In genomic region chr9:21726218-21726975, GRCm38 (mm10) we compare ENCODE assay signal across 8 mouse cellular contexts. TPM values are rescaled to one million over a fixed set of nuclear protein-coding genes. Genes with fewer than 3 reads are reported as not detected.
DNase-seq lines count a peak whose midpoint lies in the region; ATAC-seq lines count a peak whose summit lies in the region.

No protein-coding gene starts in this region.

- 79% methylated on average over 14 of the region's 14 CpGs for WGBS in neural tube, embryonic 11.5 days
- 68% methylated on average over 14 of the region's 14 CpGs for WGBS in liver, embryonic 12.5 days (ENCODE audit: insufficient replicate concordance)
- WGBS in stomach, embryonic 16.5 days, result 50% methylated on average over 14 of the region's 14 CpGs

- H3K27me3 ChIP-seq in neural tube, embryonic 11.5 days (ENCODE audit: control insufficient read depth, insufficient read depth, low read length), result no peaks in the 10 kb centered on the region
- H3K27me3 ChIP-seq in liver, embryonic 12.5 days (replicated peaks), result no peaks in the 10 kb centered on the region
- H3K27me3 ChIP-seq in stomach, embryonic 16.5 days (ENCODE audit: control insufficient read depth, insufficient read depth, low read length), result no peaks in the 10 kb centered on the region

- peak; percentile 42 for DNase-seq in adrenal gland, postnatal 14 days
- DNase-seq in adrenal gland, postnatal 10 days, result no peak
- no peak for DNase-seq in neural tube, embryonic 11.5 days (ENCODE audit: low spot score)
- DNase-seq in neural tube, embryonic 10.5 days (ENCODE audit: extremely low spot score, low spot score), result no peak
- no peak for DNase-seq in kidney, postnatal 25 days

- no peaks in the 10 kb centered on the region for H3K9me3 ChIP-seq in neural tube, embryonic 11.5 days (ENCODE audit: control insufficient read depth, low read length)
- H3K9me3 ChIP-seq in liver, embryonic 12.5 days (replicated peaks), result no peaks in the 10 kb centered on the region
- no peaks in the 10 kb centered on the region for H3K9me3 ChIP-seq in stomach, embryonic 16.5 days (replicated peaks; ENCODE audit: control insufficient read depth, low read length)

- H3K4me3 ChIP-seq in neural tube, embryonic 11.5 days (ENCODE audit: low read depth, low read length), result no peak overlapping the region
- H3K4me3 ChIP-seq in liver, embryonic 12.5 days, result peak overlapping the region; percentile 82
- peak overlapping the region; percentile 73 for H3K4me3 ChIP-seq in stomach, embryonic 16.5 days (replicated peaks; ENCODE audit: low read length)

- peaks cover 11% of the 10 kb centered on the region for H3K36me3 ChIP-seq in neural tube, embryonic 11.5 days (ENCODE audit: control insufficient read depth, insufficient read depth, low read length)
- H3K36me3 ChIP-seq in liver, embryonic 12.5 days, result peaks cover 55% of the 10 kb centered on the region
- H3K36me3 ChIP-seq in stomach, embryonic 16.5 days (ENCODE audit: control insufficient read depth, insufficient read depth, low read length), result no peaks in the 10 kb centered on the region; the same call in 1 of the 2 replicates

- peak overlapping the region; percentile 31; the same call in 1 of the 2 replicates for H3K4me2 ChIP-seq in neural tube, embryonic 11.5 days (ENCODE audit: low read depth)
- peak overlapping the region; percentile 96 for H3K4me2 ChIP-seq in liver, embryonic 12.5 days
- peak overlapping the region; percentile 79 for H3K4me2 ChIP-seq in stomach, embryonic 16.5 days (ENCODE audit: low read depth, low read length)

- H3K4me1 ChIP-seq in neural tube, embryonic 11.5 days (ENCODE audit: control insufficient read depth, insufficient read depth, low read length), result peaks cover 13% of the 10 kb centered on the region
- peaks cover 73% of the 10 kb centered on the region for H3K4me1 ChIP-seq in liver, embryonic 12.5 days
- peaks cover 43% of the 10 kb centered on the region for H3K4me1 ChIP-seq in stomach, embryonic 16.5 days (ENCODE audit: control insufficient read depth, insufficient read depth, low read length)

- no peak overlapping the region for H3K27ac ChIP-seq in neural tube, embryonic 11.5 days (ENCODE audit: low read depth, low read length)
- peak overlapping the region; percentile 78 for H3K27ac ChIP-seq in liver, embryonic 12.5 days
- H3K27ac ChIP-seq in stomach, embryonic 16.5 days (ENCODE audit: low read length), result peak overlapping the region; percentile 32; the same call in 1 of the 2 replicates

- H3K9ac ChIP-seq in neural tube, embryonic 11.5 days (ENCODE audit: low read length), result no peak overlapping the region
- peak overlapping the region; percentile 83 for H3K9ac ChIP-seq in liver, embryonic 12.5 days
- peak overlapping the region; percentile 64 for H3K9ac ChIP-seq in stomach, embryonic 16.5 days (ENCODE audit: low read length)

- no peak for ATAC-seq in neural tube, embryonic 11.5 days (ENCODE audit: insufficient read depth, low FRiP score, low TSS enrichment)
- no peak for ATAC-seq in liver, embryonic 12.5 days
- no peak for ATAC-seq in stomach, embryonic 16.5 days (ENCODE audit: insufficient read depth, low FRiP score)
- ATAC-seq in granulocyte monocyte progenitor cell, adult 5-6 weeks (replicated peaks; ENCODE audit: poor library complexity, severe bottlenecking), result no peak

RNA-seq across cellular contexts. Expression of gene Ldlr, which starts 3.1 kb away (rescaled TPM):
- total RNA-seq in adrenal gland, postnatal 14 days (2021), result 42.6 and 60.4 TPM in 2 replicates
- 10 to 100 TPM; 21.6 to 41.6 TPM for total RNA-seq in adrenal gland, postnatal 10 days (2021)
- 18.7 and 22.5 TPM in 2 replicates for polyA plus RNA-seq in neural tube, embryonic 11.5 days (2014; fragmentation: Nextera tagmentation; extraction: Ambion mirVana)
- polyA plus RNA-seq in liver, embryonic 12.5 days (2016; fragmentation: Nextera tagmentation; extraction: Ambion mirVana), result 31.1 and 32.9 TPM in 2 replicates
- polyA plus RNA-seq in stomach, embryonic 16.5 days (2015; fragmentation: Nextera tagmentation; extraction: Ambion mirVana), result 62.2 and 69.3 TPM in 2 replicates
- 8.9 and 9.0 TPM in 2 replicates for total RNA-seq in granulocyte monocyte progenitor cell, adult 5-6 weeks (2014; fragmentation: Nextera tagmentation)
- total RNA-seq in granulocyte monocyte progenitor cell, adult 5-6 weeks (2017), result 13.1 and 15.5 TPM in 2 replicates

RNA-seq across cellular contexts. Expression of gene Spc24, which starts 33.7 kb away (rescaled TPM):
- 9.1 and 10.4 TPM in 2 replicates for total RNA-seq in adrenal gland, postnatal 14 days (2021)
- 10 to 100 TPM; 12.6 to 14.3 TPM for total RNA-seq in adrenal gland, postnatal 10 days (2021)
- polyA plus RNA-seq in neural tube, embryonic 11.5 days (2014; fragmentation: Nextera tagmentation; extraction: Ambion mirVana), result 116 and 117 TPM in 2 replicates
- 112 and 114 TPM in 2 replicates for polyA plus RNA-seq in liver, embryonic 12.5 days (2016; fragmentation: Nextera tagmentation; extraction: Ambion mirVana)
- 83.7 and 87.5 TPM in 2 replicates for polyA plus RNA-seq in stomach, embryonic 16.5 days (2015; fragmentation: Nextera tagmentation; extraction: Ambion mirVana)
- 31.4 and 46.5 TPM in 2 replicates for total RNA-seq in granulocyte monocyte progenitor cell, adult 5-6 weeks (2014; fragmentation: Nextera tagmentation)
- total RNA-seq in granulocyte monocyte progenitor cell, adult 5-6 weeks (2017), result 117 and 138 TPM in 2 replicates

Comparison
In these comparisons a context has a peak if more than half of its experiments do, and no peak if none do; other contexts are left out.
1. H3K4me2 ChIP-seq: peak in every context shown above with its lines; median percentile 96 in liver, embryonic 12.5 days; 79 in stomach, embryonic 16.5 days; 31 in neural tube, embryonic 11.5 days.